Mouse (Mus musculus): ENCODE measurements around the gene Tdpoz3.
"Not testable (repeated sequence)": the region's sequence is repeated elsewhere in the genome, so short reads cannot be mapped to it uniquely, and the experiment has no call there.

The Tdpoz3 gene

DNA sequence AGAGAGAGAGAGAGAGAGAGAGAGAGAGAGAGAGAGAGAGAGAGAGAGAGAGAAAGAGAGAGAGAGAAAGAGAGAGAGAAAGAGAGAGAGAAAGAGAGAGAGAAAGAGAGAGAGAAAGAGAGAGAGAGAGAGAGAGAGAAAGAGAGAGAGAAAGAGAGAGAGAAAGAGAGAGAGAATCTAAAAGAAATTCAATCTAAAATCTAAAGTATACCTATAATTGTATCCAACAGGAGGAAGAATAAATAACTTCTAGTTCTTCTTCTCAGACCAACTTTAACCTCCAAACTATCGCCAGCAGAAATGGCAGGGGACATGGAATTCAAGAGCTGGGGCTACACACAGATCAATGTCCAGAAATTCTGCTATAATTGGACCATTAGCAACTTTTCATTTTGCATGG is at the start of gene Tdpoz3:
Tdpoz3 (plus strand) TSS at position 301 of the 400 bp plus-strand sequence.
- not testable (repeated sequence) for DNase-seq (ENCODE audit: low read depth)

DNA sequence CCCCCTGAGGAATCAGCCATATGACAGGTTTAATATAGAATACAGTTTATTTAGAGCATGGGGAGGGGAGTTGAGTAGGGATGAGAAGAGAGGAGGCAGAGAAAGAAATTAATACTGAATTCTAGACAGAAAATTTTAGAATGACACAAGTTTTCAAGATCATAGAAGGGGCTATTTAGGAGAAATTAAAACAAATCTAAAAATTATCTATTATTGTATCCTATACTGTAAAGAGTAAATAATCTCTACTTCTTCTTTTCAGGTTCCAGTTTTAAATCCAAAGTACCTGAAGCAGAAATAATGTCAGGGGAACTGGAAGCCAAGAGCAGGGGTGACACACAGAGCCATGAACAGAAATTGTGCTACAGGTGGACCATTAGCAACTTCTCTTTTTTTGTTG is 29.7 kb upstream of the Tdpoz3 start, which contains the start of gene Tdpoz4:
Tdpoz4 (plus strand) TSS at position 301 of the 400 bp plus-strand sequence.
- not testable (repeated sequence) for DNase-seq (ENCODE audit: low read depth)

DNA sequence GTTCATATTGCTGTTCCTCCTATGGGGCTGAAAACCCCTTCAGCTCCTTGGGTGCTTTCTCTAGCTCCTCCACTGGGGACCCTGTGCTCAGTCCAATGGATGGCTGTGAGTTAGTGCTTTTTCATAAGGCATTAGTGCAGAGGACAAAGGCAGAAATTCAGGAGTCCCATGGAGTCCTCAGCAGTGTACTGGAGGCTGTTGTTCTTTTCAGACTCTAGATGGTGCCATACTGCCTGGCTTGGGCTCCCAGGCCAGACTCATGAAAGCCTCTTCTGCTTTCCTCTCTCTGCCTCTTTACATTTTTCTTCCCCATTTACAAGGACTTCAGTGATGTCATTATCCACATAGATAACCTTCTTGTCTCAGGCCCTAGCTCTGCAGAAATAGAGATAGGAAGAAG is 12.5 kb upstream of the Tdpoz3 start:
- DNase-seq (ENCODE audit: low read depth), result not testable (repeated sequence)

DNA sequence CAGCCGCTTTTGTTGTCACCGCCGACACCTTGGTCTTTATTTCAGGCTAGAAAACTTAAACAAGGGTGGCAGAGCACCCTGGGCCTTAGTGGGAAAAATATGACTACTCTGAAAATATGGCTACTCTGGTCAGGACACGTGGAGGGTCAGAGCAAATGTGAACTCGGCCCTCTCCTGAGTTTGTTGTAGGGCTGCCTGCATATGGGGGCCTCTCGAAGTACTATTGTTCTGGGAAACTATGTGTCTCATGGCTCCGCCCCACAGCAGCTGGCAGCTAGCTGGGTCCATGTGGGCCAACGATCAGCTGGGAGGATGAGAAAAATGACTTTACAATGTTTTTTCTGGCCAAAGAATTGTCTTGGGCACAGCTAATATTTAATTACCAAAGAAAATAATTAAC is 33.1 kb downstream of the Tdpoz3 start:
- DNase-seq (ENCODE audit: low read depth), result not testable (repeated sequence)

DNA sequence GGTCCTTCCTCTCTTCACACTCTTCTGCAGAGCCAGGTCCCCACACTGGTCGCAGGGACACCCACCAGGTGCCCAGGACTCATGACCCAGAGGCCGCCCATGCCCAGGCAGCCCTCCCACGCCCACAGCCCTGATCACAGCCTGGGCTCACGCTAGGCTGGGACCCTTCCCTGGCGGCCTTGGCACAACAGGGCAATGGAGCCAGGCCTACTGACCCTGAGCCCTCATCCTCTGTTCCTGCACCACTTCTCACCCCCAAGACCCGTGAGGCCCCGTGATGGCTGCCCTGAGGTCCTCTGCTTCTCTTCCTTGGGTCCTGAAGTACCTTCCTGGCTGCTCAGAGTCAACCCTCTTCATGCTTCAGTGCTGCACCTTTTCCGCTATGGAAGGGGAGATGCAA is 44.8 kb downstream of the Tdpoz3 start:
- DNase-seq (ENCODE audit: low read depth), result not testable (repeated sequence)

Measured in fibroblast of lung, adult 2 months (primary cell).